Mouse (Mus musculus): ENCODE measurements around the gene Clic6.

DNA sequence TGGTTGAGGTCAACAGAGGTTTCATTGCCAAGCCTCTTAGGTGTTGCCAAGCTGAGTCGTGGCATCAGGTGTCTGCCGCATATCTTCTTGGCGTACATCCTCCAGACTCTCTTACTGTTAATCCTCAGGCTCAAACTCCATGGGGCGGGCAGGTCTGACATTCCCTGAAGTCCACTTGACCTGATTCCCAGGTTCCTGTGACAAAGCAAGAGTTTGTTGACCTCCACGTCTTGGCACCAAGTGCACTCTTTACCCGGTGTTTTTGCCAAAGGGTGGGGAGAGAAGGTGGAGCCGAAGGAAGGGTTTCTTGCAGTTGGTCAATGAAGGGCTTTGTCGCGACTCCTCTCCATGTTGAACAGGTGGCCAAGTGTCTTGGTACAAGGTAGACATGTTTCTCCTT lies 63.1 kb downstream of the Clic6 start:
- TF ChIP-seq POLR2A (IDR thresholded peaks at IDR 0.05; ENCODE audit: low read depth, low read length) (no peak), CTCF (IDR thresholded peaks at IDR 0.05; ENCODE audit: extremely low read depth, insufficient read length, insufficient replicate concordance, low read depth, low read length) (no peak)
